Mouse (Mus musculus): ENCODE measurements around the gene Rai2.

Rai2 gene

DNA sequence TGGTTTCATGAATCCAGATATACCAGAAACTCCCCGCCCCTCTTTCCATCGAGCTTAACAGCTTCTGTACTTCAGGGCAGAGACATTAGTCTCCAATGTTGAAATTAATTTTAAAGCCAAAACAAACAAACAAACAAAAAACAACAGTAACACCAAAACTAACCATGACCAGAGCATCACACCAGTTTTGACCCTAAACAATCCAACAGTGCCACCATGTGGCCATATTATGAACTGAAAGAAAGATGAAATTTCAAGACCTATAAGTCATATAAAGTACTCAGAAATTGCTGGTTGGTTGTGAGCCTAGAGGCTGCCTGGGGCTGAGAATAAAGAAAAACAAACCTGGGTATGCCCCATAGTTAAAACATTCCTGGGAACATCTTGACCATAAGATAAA, 109.3 kb downstream of the Rai2 start:
- peak in 1 of 2 experiments; percentile 19 for DNase-seq (ENCODE audit: low spot score in 2 of 2)
